Mouse (Mus musculus): ENCODE results near the gene Tsc1. TPM values are rescaled to one million over a fixed set of nuclear protein-coding genes. Genes with fewer than 3 reads are reported as not detected.
A peak's percentile ranks its signal among the peaks of the same experiment; 100 is the strongest.

The Tsc1 gene
- polyA plus RNA-seq, 1 experiment from 2014 or later = 21.4 TPM

GRCm38 (mm10) chr2:28618777-28619336 lies 22.2 kb upstream of the Tsc1 start:
- peaks cover 14% of the 10 kb centered on the region for H3K4me1 ChIP-seq
- DNase-seq (ENCODE audit: low spot score) = no peak
- H3K27ac ChIP-seq (replicated peaks) = no peak overlapping the region
- 84% methylated on average over 6 of the region's 6 CpGs for WGBS
- H3K4me3 ChIP-seq = no peak overlapping the region
- H3K9me3 ChIP-seq = no peaks in the 10 kb centered on the region
- peaks cover 62% of the 10 kb centered on the region for H3K27me3 ChIP-seq (replicated peaks; ENCODE audit: low read depth, poor library complexity, severe bottlenecking)
- no peaks in the 10 kb centered on the region for H3K36me3 ChIP-seq (replicated peaks)

GRCm38 (mm10) chr2:28619369-28619768 lies 21.7 kb upstream of the Tsc1 start:
- Histone ChIP-seq H3K4me1 (peaks cover 14% of the 10 kb centered on the region), H3K9me3 (no peaks in the 10 kb centered on the region), H3K27me3 (replicated peaks; ENCODE audit: low read depth, poor library complexity, severe bottlenecking) (peaks cover 62% of the 10 kb centered on the region), H3K27ac (replicated peaks) (no peak overlapping the region), H3K4me3 (no peak overlapping the region), H3K36me3 (replicated peaks) (no peaks in the 10 kb centered on the region)
- no peak for DNase-seq (ENCODE audit: low spot score)
- 89% methylated on average over 6 of the region's 6 CpGs for WGBS

- Histone ChIP-seq H3K9me3 (no peaks in the 10 kb centered on the region), H3K36me3 (replicated peaks) (no peaks in the 10 kb centered on the region), H3K27ac (replicated peaks) (no peak overlapping the region), H3K4me1 (peaks cover 14% of the 10 kb centered on the region), H3K4me3 (peak overlapping the region; percentile 32; the same call in 1 of the 2 replicates), H3K27me3 (replicated peaks; ENCODE audit: low read depth, poor library complexity, severe bottlenecking) (peaks cover 62% of the 10 kb centered on the region)
- 68% methylated on average over 10 of the region's 10 CpGs for WGBS
- no peak for DNase-seq (ENCODE audit: low spot score)
Observed at GRCm38 (mm10) chr2:28620522-28620921, 20.5 kb upstream of the Tsc1 start.

GRCm38 (mm10) chr2:28621111-28621510 lies 19.9 kb upstream of the Tsc1 start:
- H3K27me3 ChIP-seq (replicated peaks; ENCODE audit: low read depth, poor library complexity, severe bottlenecking) = peaks cover 62% of the 10 kb centered on the region
- H3K9me3 ChIP-seq = no peaks in the 10 kb centered on the region
- WGBS = 21% methylated on average over 2 of the region's 2 CpGs
- H3K27ac ChIP-seq (replicated peaks) = no peak overlapping the region
- peak overlapping the region; percentile 32; the same call in 1 of the 2 replicates for H3K4me3 ChIP-seq
- H3K36me3 ChIP-seq (replicated peaks) = no peaks in the 10 kb centered on the region
- no peak for DNase-seq (ENCODE audit: low spot score)
- H3K4me1 ChIP-seq = peaks cover 14% of the 10 kb centered on the region

GRCm38 (mm10) chr2:28621664-28622171 lies 19.3 kb upstream of the Tsc1 start, which contains the start of gene Gfi1b:
Gene Gfi1b, minus strand, starts transcription at chr2:28621982.
- H3K4me3 ChIP-seq = peak within 1 kb of the TSS; percentile 32
- DNase-seq (ENCODE audit: low spot score) = peak; percentile 23
- peaks cover 59% of the 10 kb centered on the region for H3K27me3 ChIP-seq (replicated peaks; ENCODE audit: low read depth, poor library complexity, severe bottlenecking)

GRCm38 (mm10) chr2:28622521-28623124 lies 18.4 kb upstream of the Tsc1 start:
- H3K27ac ChIP-seq (replicated peaks) = no peak overlapping the region
- H3K4me3 ChIP-seq = no peak overlapping the region
- peaks cover 11% of the 10 kb centered on the region for H3K4me1 ChIP-seq
- H3K27me3 ChIP-seq (replicated peaks; ENCODE audit: low read depth, poor library complexity, severe bottlenecking) = peaks cover 55% of the 10 kb centered on the region
- H3K36me3 ChIP-seq (replicated peaks) = no peaks in the 10 kb centered on the region
- DNase-seq (ENCODE audit: low spot score) = peak; percentile 55
- no peaks in the 10 kb centered on the region for H3K9me3 ChIP-seq
- WGBS = 22% methylated on average over 10 of the region's 10 CpGs

More at GRCm38 (mm10) chr2:28621664-28622171, 19.3 kb upstream of the Tsc1 start, which contains the start of gene Gfi1b:
- H3K9me3 ChIP-seq = no peaks in the 10 kb centered on the region
- WGBS = 6% methylated on average over 16 of the region's 16 CpGs
- H3K36me3 ChIP-seq (replicated peaks) = no peaks in the 10 kb centered on the region
- no peak within 1 kb of the TSS for H3K27ac ChIP-seq (replicated peaks)
- peaks cover 11% of the 10 kb centered on the region for H3K4me1 ChIP-seq

GRCm38 (mm10) chr2:28624870-28625269 lies 16.2 kb upstream of the Tsc1 start:
- peaks cover 38% of the 10 kb centered on the region for H3K27me3 ChIP-seq (replicated peaks; ENCODE audit: low read depth, poor library complexity, severe bottlenecking)
- no peaks in the 10 kb centered on the region for H3K9me3 ChIP-seq
- H3K27ac ChIP-seq (replicated peaks) = no peak overlapping the region
- H3K4me1 ChIP-seq = peaks cover 14% of the 10 kb centered on the region
- no peaks in the 10 kb centered on the region for H3K36me3 ChIP-seq (replicated peaks)
- no peak for DNase-seq (ENCODE audit: low spot score)
- WGBS = 92% methylated on average over 3 of the region's 3 CpGs
- H3K4me3 ChIP-seq = no peak overlapping the region

- H3K4me1 ChIP-seq = peaks cover 18% of the 10 kb centered on the region
- H3K27me3 ChIP-seq (replicated peaks; ENCODE audit: low read depth, poor library complexity, severe bottlenecking) = peaks cover 27% of the 10 kb centered on the region
- H3K9me3 ChIP-seq = no peaks in the 10 kb centered on the region
- H3K36me3 ChIP-seq (replicated peaks) = no peaks in the 10 kb centered on the region
- H3K4me3 ChIP-seq = no peak overlapping the region
- WGBS = 80% methylated on average over 3 of the region's 3 CpGs
- no peak for DNase-seq (ENCODE audit: low spot score)
- no peak overlapping the region for H3K27ac ChIP-seq (replicated peaks)
Observed at GRCm38 (mm10) chr2:28626038-28626437, 15.0 kb upstream of the Tsc1 start.

GRCm38 (mm10) chr2:28628053-28628452 lies 13.0 kb upstream of the Tsc1 start:
- 65% methylated on average over 2 of the region's 2 CpGs for WGBS
- H3K27ac ChIP-seq (replicated peaks) = no peak overlapping the region
- peaks cover 6% of the 10 kb centered on the region for H3K27me3 ChIP-seq (replicated peaks; ENCODE audit: low read depth, poor library complexity, severe bottlenecking)
- no peak overlapping the region for H3K4me3 ChIP-seq
- DNase-seq (ENCODE audit: low spot score) = no peak
- H3K36me3 ChIP-seq (replicated peaks) = no peaks in the 10 kb centered on the region
- no peaks in the 10 kb centered on the region for H3K9me3 ChIP-seq
- H3K4me1 ChIP-seq = 0 out of 2 replicates have a peak, but pooled peaks cover 7% of the 10 kb centered on the region

GRCm38 (mm10) chr2:28629911-28630381 lies 11.1 kb upstream of the Tsc1 start:
- Histone ChIP-seq H3K4me3 (no peak overlapping the region), H3K4me1 (0 out of 2 replicates have a peak, but pooled peaks cover 7% of the 10 kb centered on the region), H3K9me3 (no peaks in the 10 kb centered on the region), H3K36me3 (replicated peaks) (no peaks in the 10 kb centered on the region), H3K27ac (replicated peaks) (no peak overlapping the region), H3K27me3 (replicated peaks; ENCODE audit: low read depth, poor library complexity, severe bottlenecking) (no peaks in the 10 kb centered on the region)
- DNase-seq (ENCODE audit: low spot score) = no peak
- WGBS = 56% methylated on average over 4 of the region's 4 CpGs

GRCm38 (mm10) chr2:28632626-28633025 lies 8.4 kb upstream of the Tsc1 start:
- no peak for DNase-seq (ENCODE audit: low spot score)
- WGBS = 70% methylated on average over 1 of the region's 1 CpGs
- Histone ChIP-seq H3K27me3 (replicated peaks; ENCODE audit: low read depth, poor library complexity, severe bottlenecking) (no peaks in the 10 kb centered on the region), H3K4me3 (no peak overlapping the region), H3K4me1 (peaks cover 14% of the 10 kb centered on the region), H3K36me3 (replicated peaks) (no peaks in the 10 kb centered on the region), H3K9me3 (no peaks in the 10 kb centered on the region), H3K27ac (replicated peaks) (no peak overlapping the region)

GRCm38 (mm10) chr2:28633136-28633535 lies 7.9 kb upstream of the Tsc1 start:
- Histone ChIP-seq H3K9me3 (no peaks in the 10 kb centered on the region), H3K27ac (replicated peaks) (no peak overlapping the region), H3K4me1 (peaks cover 20% of the 10 kb centered on the region), H3K36me3 (replicated peaks) (no peaks in the 10 kb centered on the region), H3K27me3 (replicated peaks; ENCODE audit: low read depth, poor library complexity, severe bottlenecking) (no peaks in the 10 kb centered on the region), H3K4me3 (no peak overlapping the region)
- WGBS = 53% methylated on average over 4 of the region's 4 CpGs
- DNase-seq (ENCODE audit: low spot score) = no peak

GRCm38 (mm10) chr2:28635199-28635598 lies 5.8 kb upstream of the Tsc1 start:
- H3K27me3 ChIP-seq (replicated peaks; ENCODE audit: low read depth, poor library complexity, severe bottlenecking) = no peaks in the 10 kb centered on the region
- 85% methylated on average over 1 of the region's 1 CpGs for WGBS

More at GRCm38 (mm10) chr2:28635199-28635598, 5.8 kb upstream of the Tsc1 start:
- Histone ChIP-seq H3K4me1 (peaks cover 26% of the 10 kb centered on the region), H3K27ac (replicated peaks) (no peak overlapping the region), H3K4me3 (no peak overlapping the region), H3K9me3 (no peaks in the 10 kb centered on the region), H3K36me3 (replicated peaks) (no peaks in the 10 kb centered on the region)
- no peak for DNase-seq (ENCODE audit: low spot score)

Data from embryonic facial prominence, embryonic 10.5 days (tissue).